Mouse (Mus musculus): ENCODE results near the gene Nfkbiz. TPM values are rescaled to one million over a fixed set of nuclear protein-coding genes. Genes with fewer than 3 reads are reported as not detected.
"Not testable (repeated sequence)": the region's sequence is repeated elsewhere in the genome, so short reads cannot be mapped to it uniquely, and the experiment has no call there.

The Nfkbiz gene
- polyA plus RNA-seq, 1 experiment from 2014 or later = 2.3 TPM

DNA sequence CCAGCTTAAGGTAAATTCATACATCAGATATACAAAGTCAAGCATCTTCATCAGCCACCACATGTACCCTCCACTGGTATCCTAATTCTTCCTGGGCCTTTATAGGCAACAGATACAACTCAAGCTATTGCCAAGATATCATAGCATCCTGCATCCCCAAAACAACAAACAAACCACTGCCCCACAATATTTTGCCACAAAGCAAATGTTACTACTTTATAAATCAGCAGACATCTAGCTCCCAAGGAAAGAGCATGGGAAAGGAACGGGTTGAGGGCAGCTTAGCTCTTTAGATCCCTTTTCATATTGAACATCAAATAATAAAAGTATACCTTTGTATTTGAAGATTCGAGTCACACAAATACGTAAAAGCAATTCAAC lies 580 bp downstream of the Nfkbiz start:
- no peak for DNase-seq (ENCODE audit: low spot score)
- 10% methylated on average over 3 of the region's 3 CpGs for WGBS
- Histone ChIP-seq H3K9me3 (ENCODE audit: control insufficient read depth, low read length) (no peaks in the 10 kb centered on the region), H3K4me2 (ENCODE audit: low read depth, low read length, severe bottlenecking) (peak overlapping the region; percentile 70), H3K36me3 (ENCODE audit: control insufficient read depth, insufficient read depth, low read length) (no peaks in the 10 kb centered on the region), H3K4me1 (replicated peaks; ENCODE audit: control insufficient read depth, insufficient read depth, low read length) (no peaks in the 10 kb centered on the region), H3K9ac (ENCODE audit: low read length) (peak overlapping the region; percentile 78), H3K4me3 (ENCODE audit: low read depth, low read length) (peak overlapping the region; percentile 59), H3K27me3 (ENCODE audit: control insufficient read depth, insufficient read depth, low read length) (no peaks in the 10 kb centered on the region), H3K27ac (ENCODE audit: low read depth, low read length) (no peak overlapping the region; the same call in 1 of the 2 replicates)
- ATAC-seq (replicated peaks; ENCODE audit: low FRiP score) = no peak

DNA sequence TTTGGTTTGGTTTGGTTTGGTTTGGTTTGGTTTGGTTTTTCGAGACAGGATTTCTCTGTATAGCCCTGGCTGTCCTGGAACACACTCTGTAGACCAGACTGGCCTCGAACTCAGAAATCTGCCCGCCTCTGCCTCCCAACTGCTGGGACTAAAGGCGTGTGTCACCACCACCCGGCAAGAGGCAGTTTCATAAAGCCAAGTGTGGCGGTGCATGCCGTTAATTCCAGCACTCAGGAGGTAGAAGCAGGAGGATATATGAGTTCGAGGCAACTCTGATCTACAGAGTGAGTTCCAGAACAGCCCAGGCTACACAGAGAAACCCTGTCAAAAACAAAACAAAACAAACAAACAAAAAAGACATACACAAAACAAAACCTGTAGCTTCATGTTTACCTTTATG lies 1.0 kb downstream of the Nfkbiz start:
- ATAC-seq (replicated peaks; ENCODE audit: low FRiP score); H3K36me3 ChIP-seq (ENCODE audit: control insufficient read depth, insufficient read depth, low read length); H3K4me3 ChIP-seq (ENCODE audit: low read depth, low read length); H3K27ac ChIP-seq (ENCODE audit: low read depth, low read length); DNase-seq (ENCODE audit: low spot score); H3K9ac ChIP-seq (ENCODE audit: low read length); H3K4me1 ChIP-seq (replicated peaks; ENCODE audit: control insufficient read depth, insufficient read depth, low read length); H3K27me3 ChIP-seq (ENCODE audit: control insufficient read depth, insufficient read depth, low read length); H3K9me3 ChIP-seq (ENCODE audit: control insufficient read depth, low read length): not testable (repeated sequence)
- 0 out of 2 replicates have a peak overlapping the region, but pooled peaks have one; percentile 70 for H3K4me2 ChIP-seq (ENCODE audit: low read depth, low read length, severe bottlenecking)
- 87% methylated on average over 8 of the region's 8 CpGs for WGBS

DNA sequence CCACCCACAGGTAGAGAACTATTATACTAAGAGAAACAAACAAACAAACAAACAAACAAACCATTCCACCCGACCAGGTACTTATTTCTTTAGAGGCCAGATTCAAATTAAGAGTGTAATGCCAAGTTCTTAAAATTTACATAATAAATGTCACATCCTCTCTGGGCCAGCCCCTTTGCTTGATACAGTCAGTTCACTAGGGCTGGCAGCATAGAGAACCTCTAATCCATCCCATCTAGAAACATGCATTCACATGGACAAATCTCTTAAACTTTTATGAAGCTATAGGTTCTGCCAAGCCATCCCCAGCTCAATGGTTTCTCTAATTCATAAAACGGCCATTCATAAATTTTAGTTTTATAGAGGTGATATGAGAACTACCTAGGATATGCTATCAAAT lies 1.5 kb downstream of the Nfkbiz start:
- no peak for DNase-seq (ENCODE audit: low spot score)
- 83% methylated on average over 2 of the region's 2 CpGs for WGBS
- no peak for ATAC-seq (replicated peaks; ENCODE audit: low FRiP score)

DNA sequence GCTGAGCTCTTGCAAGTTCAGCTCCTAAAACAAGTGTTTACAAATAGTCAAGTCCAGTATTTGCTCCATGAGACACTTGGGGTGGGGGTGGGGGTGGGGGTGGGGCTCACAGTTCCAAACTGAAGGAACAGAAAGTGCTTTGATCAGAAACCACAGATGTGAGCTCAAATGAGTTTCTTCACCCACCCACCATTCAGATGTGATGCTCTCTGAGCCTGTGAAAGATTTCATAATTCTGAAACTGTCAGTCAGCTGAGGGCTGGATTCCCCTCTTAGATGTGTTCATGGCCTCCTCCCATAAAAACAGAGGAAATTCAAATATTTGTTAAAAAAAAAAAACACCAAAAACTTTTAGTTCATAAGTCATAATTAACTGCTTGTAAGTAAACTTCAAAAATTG lies 2.9 kb downstream of the Nfkbiz start:
- Histone ChIP-seq H3K27me3 (ENCODE audit: control insufficient read depth, insufficient read depth, low read length) (no peaks in the 10 kb centered on the region), H3K4me3 (ENCODE audit: low read depth, low read length) (no peak overlapping the region), H3K9me3 (ENCODE audit: control insufficient read depth, low read length) (no peaks in the 10 kb centered on the region), H3K27ac (ENCODE audit: low read depth, low read length) (no peak overlapping the region), H3K4me2 (ENCODE audit: low read depth, low read length, severe bottlenecking) (no peak overlapping the region), H3K9ac (ENCODE audit: low read length) (no peak overlapping the region), H3K36me3 (ENCODE audit: control insufficient read depth, insufficient read depth, low read length) (no peaks in the 10 kb centered on the region), H3K4me1 (replicated peaks; ENCODE audit: control insufficient read depth, insufficient read depth, low read length) (no peaks in the 10 kb centered on the region)
- ATAC-seq (replicated peaks; ENCODE audit: low FRiP score) = no peak
- no peak for DNase-seq (ENCODE audit: low spot score)

More for the DNA sequence above, 1.5 kb downstream of the Nfkbiz start:
- no peak overlapping the region for H3K9ac ChIP-seq (ENCODE audit: low read length)
- no peaks in the 10 kb centered on the region for H3K9me3 ChIP-seq (ENCODE audit: control insufficient read depth, low read length)
- no peaks in the 10 kb centered on the region for H3K36me3 ChIP-seq (ENCODE audit: control insufficient read depth, insufficient read depth, low read length)
- no peak overlapping the region for H3K4me3 ChIP-seq (ENCODE audit: low read depth, low read length)
- no peak overlapping the region for H3K27ac ChIP-seq (ENCODE audit: low read depth, low read length)
- H3K4me1 ChIP-seq (replicated peaks; ENCODE audit: control insufficient read depth, insufficient read depth, low read length) = no peaks in the 10 kb centered on the region
- H3K27me3 ChIP-seq (ENCODE audit: control insufficient read depth, insufficient read depth, low read length) = no peaks in the 10 kb centered on the region
- H3K4me2 ChIP-seq (ENCODE audit: low read depth, low read length, severe bottlenecking) = no peak overlapping the region

DNA sequence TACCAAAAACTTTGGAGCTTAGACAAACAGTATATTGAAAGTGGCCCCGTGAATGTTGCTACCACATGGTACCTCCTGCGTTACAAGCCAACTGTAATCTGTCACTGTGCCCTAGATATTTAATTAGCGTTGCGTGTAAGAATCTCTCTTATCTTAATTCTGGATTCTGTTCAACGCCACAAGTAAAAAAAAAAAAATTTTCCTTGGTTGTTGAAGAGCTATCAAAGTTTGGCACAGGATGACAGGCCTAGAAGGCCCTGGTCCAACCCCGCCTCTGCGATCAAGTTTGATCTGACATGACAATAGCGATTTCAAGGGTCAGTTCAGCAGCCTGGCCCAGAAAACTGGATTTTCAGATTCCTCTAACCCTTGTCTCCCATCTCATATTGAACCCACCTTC lies 6.1 kb downstream of the Nfkbiz start:
- Histone ChIP-seq H3K9ac (ENCODE audit: low read length) (no peak overlapping the region), H3K9me3 (ENCODE audit: control insufficient read depth, low read length) (no peaks in the 10 kb centered on the region), H3K27ac (ENCODE audit: low read depth, low read length) (no peak overlapping the region), H3K36me3 (ENCODE audit: control insufficient read depth, insufficient read depth, low read length) (no peaks in the 10 kb centered on the region), H3K4me3 (ENCODE audit: low read depth, low read length) (no peak overlapping the region), H3K4me1 (replicated peaks; ENCODE audit: control insufficient read depth, insufficient read depth, low read length) (no peaks in the 10 kb centered on the region), H3K4me2 (ENCODE audit: low read depth, low read length, severe bottlenecking) (no peak overlapping the region), H3K27me3 (ENCODE audit: control insufficient read depth, insufficient read depth, low read length) (no peaks in the 10 kb centered on the region)
- ATAC-seq (replicated peaks; ENCODE audit: low FRiP score) = no peak
- 95% methylated on average over 8 of the region's 8 CpGs for WGBS
- no peak for DNase-seq (ENCODE audit: low spot score)

DNA sequence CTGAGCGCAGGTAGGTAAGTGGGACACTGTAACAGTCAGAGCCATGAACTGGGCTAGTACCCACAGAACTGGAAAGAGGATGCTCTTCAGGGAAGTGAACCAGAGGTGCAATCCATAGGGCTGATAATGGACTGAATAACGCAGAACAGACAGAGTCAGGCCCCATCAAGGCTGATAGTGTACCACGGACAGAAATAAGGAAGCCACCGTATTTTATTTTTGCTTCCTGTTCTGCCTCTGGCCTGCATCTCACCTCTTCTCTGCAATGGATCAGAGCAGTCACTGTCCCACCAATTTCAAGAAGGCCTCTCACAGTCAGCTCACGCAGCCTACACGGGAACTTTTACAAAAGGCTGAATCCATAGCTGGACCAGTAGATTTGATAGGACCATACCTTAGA lies 6.7 kb downstream of the Nfkbiz start:
- H3K27me3 ChIP-seq (ENCODE audit: control insufficient read depth, insufficient read depth, low read length) = no peaks in the 10 kb centered on the region
- no peak overlapping the region for H3K9ac ChIP-seq (ENCODE audit: low read length)
- no peak overlapping the region for H3K4me2 ChIP-seq (ENCODE audit: low read depth, low read length, severe bottlenecking)
- no peak for DNase-seq (ENCODE audit: low spot score)
- H3K4me1 ChIP-seq (replicated peaks; ENCODE audit: control insufficient read depth, insufficient read depth, low read length) = no peaks in the 10 kb centered on the region
- no peak for ATAC-seq (replicated peaks; ENCODE audit: low FRiP score)
- WGBS = 91% methylated on average over 6 of the region's 6 CpGs
- H3K4me3 ChIP-seq (ENCODE audit: low read depth, low read length) = no peak overlapping the region
- H3K9me3 ChIP-seq (ENCODE audit: control insufficient read depth, low read length) = no peaks in the 10 kb centered on the region
- no peak overlapping the region for H3K27ac ChIP-seq (ENCODE audit: low read depth, low read length)
- H3K36me3 ChIP-seq (ENCODE audit: control insufficient read depth, insufficient read depth, low read length) = no peaks in the 10 kb centered on the region

DNA sequence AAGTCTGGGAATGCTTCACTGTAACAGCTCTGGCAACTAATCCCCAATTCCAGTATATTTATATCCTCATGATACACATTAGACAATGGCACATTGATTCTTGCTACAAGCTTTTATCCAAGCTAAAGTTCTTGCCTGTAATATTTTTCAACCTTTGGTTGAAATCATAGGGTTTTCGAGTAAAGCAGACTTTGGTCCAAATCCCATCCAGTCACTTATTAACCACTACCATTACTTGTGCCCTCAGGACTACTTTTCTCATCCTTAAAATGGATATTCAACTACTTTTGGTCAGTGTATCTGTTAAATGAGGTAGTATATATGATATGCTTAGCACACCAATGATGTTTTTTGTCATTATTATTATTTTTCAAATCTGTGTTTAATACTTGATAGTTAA lies 7.2 kb downstream of the Nfkbiz start:
- H3K4me3 ChIP-seq (ENCODE audit: low read depth, low read length) = no peak overlapping the region
- H3K4me2 ChIP-seq (ENCODE audit: low read depth, low read length, severe bottlenecking) = no peak overlapping the region
- H3K36me3 ChIP-seq (ENCODE audit: control insufficient read depth, insufficient read depth, low read length) = no peaks in the 10 kb centered on the region
- no peak overlapping the region for H3K27ac ChIP-seq (ENCODE audit: low read depth, low read length)
- H3K9ac ChIP-seq (ENCODE audit: low read length) = no peak overlapping the region
- H3K4me1 ChIP-seq (replicated peaks; ENCODE audit: control insufficient read depth, insufficient read depth, low read length) = no peaks in the 10 kb centered on the region
- DNase-seq (ENCODE audit: low spot score) (no peak), ATAC-seq (replicated peaks; ENCODE audit: low FRiP score) (no peak)
- no peaks in the 10 kb centered on the region for H3K27me3 ChIP-seq (ENCODE audit: control insufficient read depth, insufficient read depth, low read length)
- 88% methylated on average over 1 of the region's 1 CpGs for whole genome bisulfite sequencing
- no peaks in the 10 kb centered on the region for H3K9me3 ChIP-seq (ENCODE audit: control insufficient read depth, low read length)

DNA sequence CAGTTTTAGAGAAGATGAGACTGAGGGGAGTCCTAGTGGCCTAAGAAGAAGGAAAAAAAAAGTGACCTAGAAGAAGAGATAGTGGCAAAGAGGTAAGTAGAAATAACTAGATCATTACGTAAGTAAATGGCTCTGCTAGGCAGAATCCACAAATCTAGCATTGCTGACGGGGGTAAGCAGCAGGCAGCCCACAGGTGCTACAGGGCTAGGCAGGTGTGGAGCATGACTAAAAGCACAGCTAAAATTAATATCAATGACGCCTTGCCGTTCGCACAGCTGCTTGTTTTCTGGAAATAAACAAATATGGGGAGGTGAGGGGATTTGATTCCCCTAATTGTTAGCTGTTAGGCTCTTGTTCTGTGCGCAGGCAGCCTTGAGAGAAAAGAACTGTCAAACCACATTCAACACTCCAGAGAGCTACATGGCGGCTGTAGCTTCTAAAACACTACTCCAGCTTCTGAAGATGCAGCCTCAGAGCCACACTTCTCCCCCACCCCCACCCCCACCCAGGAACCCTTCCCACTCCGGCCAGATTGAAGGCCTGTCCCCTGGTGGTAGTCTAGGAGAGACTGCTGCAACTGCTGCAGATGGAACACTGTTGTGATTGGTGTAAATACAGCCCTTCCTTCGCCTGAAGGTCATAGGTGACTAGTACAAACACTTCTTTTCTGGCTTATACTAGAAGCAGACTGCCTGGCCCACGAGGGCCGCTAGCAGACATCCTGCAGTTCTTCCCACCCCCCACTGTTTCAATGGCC lies 15.1 kb downstream of the Nfkbiz start:
- Histone ChIP-seq H3K36me3 (ENCODE audit: control insufficient read depth, insufficient read depth, low read length) (no peaks in the 10 kb centered on the region; the same call in 1 of the 2 replicates), H3K4me1 (replicated peaks; ENCODE audit: control insufficient read depth, insufficient read depth, low read length) (peaks cover 6% of the 10 kb centered on the region; the same call in 1 of the 2 replicates), H3K27ac (ENCODE audit: low read depth, low read length) (no peak overlapping the region), H3K9ac (ENCODE audit: low read length) (no peak overlapping the region), H3K27me3 (ENCODE audit: control insufficient read depth, insufficient read depth, low read length) (no peaks in the 10 kb centered on the region), H3K9me3 (ENCODE audit: control insufficient read depth, low read length) (no peaks in the 10 kb centered on the region), H3K4me3 (ENCODE audit: low read depth, low read length) (no peak overlapping the region), H3K4me2 (ENCODE audit: low read depth, low read length, severe bottlenecking) (no peak overlapping the region)
- 42% methylated on average over 11 of the region's 11 CpGs for WGBS
- DNase-seq (ENCODE audit: low spot score) (peak; percentile 48), ATAC-seq (replicated peaks; ENCODE audit: low FRiP score) (no peak)
